Mouse (Mus musculus): ENCODE results near the gene Wipf1.
"Not testable (repeated sequence)": the region's sequence is repeated elsewhere in the genome, so short reads cannot be mapped to it uniquely, and the experiment has no call there.

Gene Wipf1

DNA sequence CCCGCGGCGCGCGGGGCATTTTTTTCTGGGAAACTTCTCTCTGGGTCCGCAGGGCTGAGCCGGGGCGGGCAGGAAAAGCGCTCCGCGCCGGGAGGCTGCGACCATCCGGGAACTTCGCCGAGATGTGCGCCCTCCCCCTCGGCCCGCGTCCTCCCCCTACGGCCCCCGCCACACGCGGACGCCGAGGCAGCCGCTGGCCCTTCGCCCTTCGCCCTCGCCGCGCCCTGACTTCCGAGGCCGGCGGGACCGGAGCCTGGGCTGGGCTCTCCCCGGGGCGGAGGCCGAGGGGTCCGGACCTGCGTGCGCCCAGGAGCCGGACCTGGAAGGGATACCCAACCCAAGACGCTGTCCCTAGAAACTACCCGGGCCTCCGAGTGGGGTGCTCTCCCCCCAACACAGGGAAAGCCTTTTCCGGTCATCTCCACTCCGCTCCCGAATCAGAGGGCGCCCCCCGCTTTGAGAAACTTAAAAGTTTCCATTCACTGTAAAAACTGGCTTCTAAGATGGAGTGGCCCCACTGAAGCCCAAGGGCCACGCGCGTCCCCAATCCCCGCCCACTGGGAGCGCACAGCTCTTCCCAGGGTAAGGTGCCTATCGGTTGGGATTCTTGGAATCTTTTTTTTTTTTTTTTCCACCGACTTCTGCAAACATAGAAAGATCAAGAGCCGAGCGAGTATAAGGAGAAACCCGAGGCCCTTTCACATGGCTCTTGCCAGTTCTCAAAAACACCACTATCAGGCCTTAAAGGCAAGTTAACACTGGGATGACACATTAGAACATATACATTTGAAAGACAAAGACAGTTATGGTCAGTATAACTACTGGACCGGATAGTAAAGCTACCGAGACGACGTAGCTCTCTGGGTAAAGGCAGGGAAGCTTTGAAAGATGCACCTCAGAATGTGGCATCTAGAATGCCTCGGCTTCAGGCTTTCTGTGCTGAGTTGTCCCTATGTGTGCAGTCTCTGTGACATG lies at the start of gene Wipf1:
Wipf1 (minus strand) TSS at position 379 of the 975 bp plus-strand sequence.
- DNase-seq (ENCODE audit: low spot score) = peak; percentile 60

GRCm38 (mm10) chr2:73579168-73579567 lies 49.6 kb upstream of the Wipf1 start:
- DNase-seq (ENCODE audit: low spot score) = no peak

GRCm38 (mm10) chr2:73574418-73574817 lies 44.9 kb upstream of the Wipf1 start:
- DNase-seq (ENCODE audit: low spot score) = no peak

DNA sequence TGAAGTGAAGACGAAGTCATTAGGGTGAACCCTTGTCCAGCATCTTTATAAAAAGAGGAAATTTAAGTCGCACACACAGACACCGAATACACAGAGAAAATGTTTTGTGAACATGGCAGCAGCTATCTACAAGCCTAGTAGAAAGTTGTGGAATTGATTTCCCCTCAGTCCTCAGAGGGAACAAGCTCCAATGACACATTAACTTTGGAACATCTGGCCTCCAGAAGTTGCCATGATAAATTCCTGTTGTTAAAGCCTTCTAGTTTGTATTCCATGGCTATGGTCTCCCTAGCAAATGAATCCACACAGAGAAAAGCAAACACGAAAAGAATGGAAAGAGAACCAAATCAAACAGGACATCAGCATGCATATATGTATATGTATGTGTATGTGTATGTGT lies 44.0 kb upstream of the Wipf1 start:
- DNase-seq (ENCODE audit: low spot score) = no peak

- peak; percentile 70 for DNase-seq (ENCODE audit: low spot score)
Observed at GRCm38 (mm10) chr2:73572539-73573372, 43.2 kb upstream of the Wipf1 start.

DNA sequence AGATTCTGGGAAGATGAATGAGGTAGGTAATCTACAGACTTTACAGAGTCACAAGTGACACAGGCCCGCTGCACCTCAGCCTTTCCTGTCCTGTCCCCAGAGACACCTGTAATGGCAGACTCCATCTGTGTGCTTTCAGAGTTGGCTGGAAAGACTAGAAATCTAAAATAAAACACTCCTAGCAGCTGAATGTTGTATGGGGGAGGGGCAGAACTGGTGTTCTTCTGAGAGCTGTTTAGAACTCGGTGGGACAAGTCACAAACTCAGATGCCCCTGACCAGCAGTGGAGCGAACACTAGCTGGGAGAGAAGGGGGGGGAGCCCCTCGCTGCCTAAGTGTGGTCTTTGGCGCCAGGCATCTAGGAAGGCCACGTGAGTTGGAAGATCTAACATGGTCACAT lies 42.4 kb upstream of the Wipf1 start:
- DNase-seq (ENCODE audit: low spot score) = no peak

DNA sequence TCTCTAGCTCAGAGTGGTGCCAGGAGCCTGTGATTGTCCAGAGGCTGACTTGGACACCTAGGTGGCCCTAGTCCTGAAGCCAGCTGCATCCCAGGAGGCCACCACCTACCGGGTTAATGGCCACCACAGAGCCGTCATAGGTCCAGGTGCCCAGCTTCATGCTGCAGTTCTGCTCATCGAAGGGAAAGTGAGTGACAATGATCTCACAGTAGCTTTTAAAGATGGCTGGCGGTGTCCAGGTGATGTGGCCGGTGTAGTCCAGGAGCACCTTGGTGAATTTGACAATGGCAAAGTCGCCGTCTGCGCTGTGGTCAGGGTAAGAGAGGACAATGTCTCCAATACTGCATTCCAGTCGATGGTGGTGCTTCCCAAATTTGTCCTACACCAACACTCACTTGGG lies 41.8 kb upstream of the Wipf1 start:
- DNase-seq (ENCODE audit: low spot score) = no peak

DNA sequence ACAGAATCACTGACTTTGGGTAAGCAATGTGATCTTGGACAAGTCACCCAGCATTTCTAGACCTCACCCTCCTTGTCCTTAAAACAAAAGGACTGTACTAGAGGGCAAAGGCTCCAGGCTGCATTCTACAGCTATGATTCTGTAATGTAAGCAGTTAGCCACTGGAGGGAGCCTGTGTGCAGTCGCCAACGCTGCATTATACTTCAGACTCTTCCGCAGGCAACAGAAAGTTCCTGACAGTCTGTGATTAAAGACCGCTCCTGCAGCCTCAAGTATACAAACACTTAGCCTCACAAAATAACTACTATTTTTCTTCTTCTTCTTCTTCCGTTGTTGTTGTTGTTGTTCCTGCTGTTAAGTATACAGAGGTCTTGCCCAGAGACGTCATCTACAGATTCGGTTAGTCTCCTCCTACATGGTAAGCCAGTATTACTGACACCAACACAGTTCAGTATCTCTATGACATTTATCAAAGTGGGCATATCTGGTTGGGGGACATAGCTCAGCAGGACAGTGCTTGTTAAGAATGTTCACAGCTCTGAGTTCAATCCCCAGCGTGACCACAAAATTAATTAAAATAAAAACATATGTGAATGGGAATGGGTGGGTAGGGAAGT lies 37.6 kb upstream of the Wipf1 start:
- DNase-seq (ENCODE audit: low spot score) = no peak

DNA sequence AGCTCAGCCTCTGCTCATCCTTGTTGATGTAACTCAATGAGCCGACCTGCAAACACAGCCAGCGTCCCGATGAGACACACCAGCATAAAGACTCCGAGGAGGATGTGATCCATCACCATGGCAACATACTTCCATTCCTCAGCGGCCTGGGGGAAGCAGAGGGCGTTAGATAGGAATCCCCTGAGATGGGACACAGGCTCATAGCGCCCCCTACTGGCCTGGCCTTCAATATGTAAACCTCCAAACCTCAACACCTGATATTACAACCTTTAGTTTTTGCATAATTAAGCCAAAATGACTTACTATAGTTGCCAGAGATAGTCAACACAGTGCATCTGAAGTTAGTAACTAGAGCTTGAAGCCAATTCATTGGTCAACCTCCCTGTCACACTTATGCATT lies 36.6 kb upstream of the Wipf1 start:
- DNase-seq (ENCODE audit: low spot score) = peak; percentile 49

GRCm38 (mm10) chr2:73563690-73564089 lies 34.2 kb upstream of the Wipf1 start:
- no peak for DNase-seq (ENCODE audit: low spot score)

GRCm38 (mm10) chr2:73562656-73563055 lies 33.1 kb upstream of the Wipf1 start:
- DNase-seq (ENCODE audit: low spot score) = no peak

GRCm38 (mm10) chr2:73561665-73562063 lies 32.1 kb upstream of the Wipf1 start:
- DNase-seq (ENCODE audit: low spot score) = no peak

GRCm38 (mm10) chr2:73560899-73561664 lies 31.5 kb upstream of the Wipf1 start:
- DNase-seq (ENCODE audit: low spot score) = no peak

DNA sequence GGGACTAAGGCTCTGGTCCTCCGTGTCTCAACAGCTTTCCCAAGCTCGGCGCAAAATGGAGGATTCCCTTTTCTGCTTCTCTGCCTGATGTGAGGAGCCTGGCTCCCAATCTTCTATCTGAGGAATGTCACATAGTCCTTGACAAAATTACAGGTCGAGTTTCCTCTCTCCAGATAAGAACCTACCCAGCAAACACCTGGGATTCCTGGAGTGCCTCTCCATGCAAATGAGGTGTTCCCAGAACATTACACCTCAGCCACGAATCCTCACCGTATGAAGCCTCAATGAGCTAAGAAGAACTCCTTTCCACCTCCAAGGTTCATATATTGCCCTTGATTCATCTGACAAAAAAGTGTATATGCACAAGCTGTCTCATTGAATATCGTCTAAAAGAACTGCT lies 30.9 kb upstream of the Wipf1 start:
- DNase-seq (ENCODE audit: low spot score) = no peak

DNA sequence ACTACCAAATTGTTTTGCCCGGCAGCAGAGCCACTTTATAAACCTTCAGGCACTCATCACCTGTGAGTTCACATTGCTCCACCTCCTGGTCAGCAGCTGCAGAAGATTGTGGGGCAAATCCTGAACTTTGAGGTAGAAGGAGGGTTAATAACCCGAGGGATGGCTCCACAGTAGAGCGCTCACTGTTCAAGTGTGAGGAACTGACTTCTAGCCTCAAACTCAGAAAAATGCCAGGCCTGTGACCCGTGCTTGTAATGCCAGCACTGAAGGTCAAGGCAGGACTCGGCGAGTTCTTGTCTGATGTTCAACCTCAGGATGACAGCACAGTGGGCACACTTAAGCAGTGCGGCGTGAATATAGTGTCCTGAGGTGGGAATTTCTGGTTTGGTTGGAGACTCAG lies 28.4 kb upstream of the Wipf1 start:
- no peak for DNase-seq (ENCODE audit: low spot score)

DNA sequence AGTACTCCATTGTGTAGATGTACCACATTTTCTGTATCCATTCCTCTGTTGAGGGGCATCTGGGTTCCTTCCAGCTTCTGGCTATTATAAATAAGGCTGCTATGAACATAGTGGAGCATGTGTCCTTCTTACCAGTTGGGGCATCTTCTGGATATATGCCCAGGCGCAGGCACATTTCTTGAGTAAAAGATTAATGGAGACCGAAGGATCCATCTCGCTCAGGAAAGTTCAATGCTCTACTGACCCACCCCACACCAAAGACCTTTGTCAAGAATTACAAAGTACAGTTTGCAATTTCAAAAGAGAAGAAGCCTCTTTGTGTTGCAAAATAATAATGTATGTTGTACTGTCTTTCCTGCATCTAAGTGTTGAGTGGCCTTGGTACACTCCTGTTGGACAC lies 27.5 kb upstream of the Wipf1 start:
- DNase-seq (ENCODE audit: low spot score) = not testable (repeated sequence)

DNA sequence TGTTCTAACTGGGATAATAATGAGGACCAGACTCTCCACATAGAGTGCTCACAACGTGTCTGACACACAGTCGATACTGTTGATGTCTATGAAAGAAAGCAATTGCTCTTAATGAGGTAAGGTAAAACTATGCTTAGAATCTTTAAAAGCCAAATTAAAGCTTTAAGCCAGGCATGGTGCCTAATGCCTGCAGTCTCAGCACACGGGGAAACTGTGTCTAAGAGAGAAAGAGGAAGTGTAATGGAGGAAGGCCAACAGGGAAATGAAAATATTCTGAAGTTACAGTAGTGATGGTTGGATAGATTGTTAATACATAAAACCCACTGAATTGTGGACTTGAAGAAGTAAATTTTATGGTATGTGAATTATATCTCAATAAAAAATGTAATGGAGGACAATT lies 24.9 kb upstream of the Wipf1 start:
- no peak for DNase-seq (ENCODE audit: low spot score)

GRCm38 (mm10) chr2:73552926-73553325 lies 23.4 kb upstream of the Wipf1 start:
- DNase-seq (ENCODE audit: low spot score) = no peak

- DNase-seq (ENCODE audit: low spot score) = no peak
Observed at GRCm38 (mm10) chr2:73550725-73551124, 21.2 kb upstream of the Wipf1 start.

DNA sequence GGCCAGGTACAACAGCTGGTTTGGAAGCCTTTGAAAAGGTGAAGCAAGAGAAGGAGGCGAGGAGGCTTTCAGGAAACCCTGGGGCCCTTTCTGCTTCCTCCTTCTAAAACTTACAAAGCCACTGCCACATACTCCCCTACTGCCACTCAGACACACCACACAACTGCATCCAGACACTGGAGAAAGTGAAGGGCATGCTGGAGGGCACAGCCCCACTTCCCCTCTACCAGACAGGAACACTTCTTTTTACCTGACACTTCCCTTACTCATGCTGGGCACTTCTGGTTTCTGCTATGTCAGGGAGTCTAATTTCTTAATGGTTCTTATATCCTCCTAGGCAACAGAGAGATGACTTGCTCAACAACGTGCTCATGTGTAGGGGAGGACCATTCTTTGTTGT lies 19.0 kb upstream of the Wipf1 start:
- DNase-seq (ENCODE audit: low spot score) = no peak

- DNase-seq (ENCODE audit: low spot score) = no peak
Observed at GRCm38 (mm10) chr2:73547256-73547655, 17.7 kb upstream of the Wipf1 start.

DNA sequence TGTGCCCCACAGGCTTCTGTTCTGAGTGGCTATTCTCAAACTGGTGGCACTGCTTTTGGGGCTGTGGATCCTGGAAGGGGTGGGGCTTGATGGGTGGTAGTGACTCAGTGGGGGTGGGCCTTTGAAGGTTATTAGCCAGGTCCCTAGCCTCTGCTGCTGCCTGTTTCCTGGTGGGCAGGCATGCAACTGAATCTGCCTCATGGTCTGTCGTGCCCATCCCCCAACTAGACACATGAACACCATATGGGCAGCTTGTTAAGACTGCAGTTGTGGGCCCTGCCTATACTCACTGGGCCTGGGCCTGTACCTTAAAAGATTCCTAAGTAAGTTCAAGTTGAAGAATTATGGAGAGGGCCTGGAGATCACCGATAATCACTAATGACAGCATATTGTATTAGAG lies 16.0 kb upstream of the Wipf1 start:
- DNase-seq (ENCODE audit: low spot score) = no peak

Measured in testis, postnatal 14 days (tissue).